Mouse (Mus musculus) heart, embryonic 16.5 days (tissue): ENCODE results near the gene Spindoc. TPM values are rescaled to one million over a fixed set of nuclear protein-coding genes. Genes with fewer than 3 reads are reported as not detected.

ENCODE experiments used
- ATAC-seq: fragments of 200-750 bp; cut with Nextera tagmentation; replicated peaks from 2 replicates; pipeline ENCODE4 v1.8.0; 2017; ENCODE audit warnings: moderate number of reproducible peaks; ENCODE audit not compliant: insufficient read depth, low FRiP score; ENCODE audit errors: extremely low read depth
- H3K27ac ChIP-seq: fragments of 300-500 bp; sonication (generic); 2 replicates; pipeline ENCODE4 v1.5.1; 2014; ENCODE audit warnings: mild to moderate bottlenecking, low read length, control low read depth, moderate library complexity
- H3K27me3 ChIP-seq: fragments of 300-500 bp; sonication (generic); 2 replicates; pipeline ENCODE4 v1.6.1; 2014; ENCODE audit warnings: low read length, mixed read lengths; ENCODE audit not compliant: control insufficient read depth, insufficient read depth
- H3K36me3 ChIP-seq: fragments of 300-500 bp; sonication (generic); 2 replicates; pipeline ENCODE4 v1.6.1; 2014; ENCODE audit not compliant: control insufficient read depth, insufficient read depth
- H3K4me1 ChIP-seq: fragments of 300-500 bp; sonication (generic); 2 replicates; pipeline ENCODE4 v1.6.1; 2014; ENCODE audit warnings: low read length, mixed read lengths; ENCODE audit not compliant: control insufficient read depth, insufficient read depth
- H3K4me2 ChIP-seq: fragments of 300-500 bp; sonication (generic); 2 replicates; pipeline ENCODE4 v1.6.1; 2014; ENCODE audit warnings: low read depth, mild to moderate bottlenecking, control low read depth, low read length
- H3K4me3 ChIP-seq: fragments of 300-500 bp; sonication (generic); 2 replicates; pipeline ENCODE4 v1.5.1; 2014; ENCODE audit warnings: mild to moderate bottlenecking, control low read depth, low read length
- H3K9ac ChIP-seq: fragments of 300-500 bp; sonication (generic); 2 replicates; pipeline ENCODE4 v1.6.1; 2014; ENCODE audit warnings: low read length, control low read depth
- H3K9me3 ChIP-seq: fragments of 300-500 bp; sonication (generic); replicated peaks from 2 replicates; pipeline ENCODE4 v1.6.1; 2016; ENCODE audit warnings: low read length; ENCODE audit not compliant: control insufficient read depth
- WGBS: fragments of 180-500 bp; shearing (Covaris S2); extraction: QIAGEN DNeasy Blood & Tissue Kit; methylation state at CpG from one replicate; pipeline ENCODE4 v1.1.7; 2014; 5-methylcytosine and 5-hydroxymethylcytosine counted together
- microRNA-seq: library from miRNA; unstranded; fragments of <30 nt; microRNA quantifications from one replicate; pipeline ENCODE4, GENCODE M21; 2017
- polyA plus RNA-seq: library from polyadenylated mRNA; unstranded; fragments of >200 nt; fragmentation: Nextera tagmentation; extraction: Ambion mirVana; gene quantifications from 2 replicates; pipeline ENCODE4 v1.2.1, GENCODE M21; 2015

Gene Spindoc
- polyA plus RNA-seq, 1 experiment from 2014 or later: 15.0 TPM

GRCm38 (mm10) chr19:7306968-7307367 is 75.8 kb downstream of the Spindoc start:
- H3K27ac ChIP-seq: no peak overlapping the region
- no peaks in the 10 kb centered on the region for H3K9me3 ChIP-seq
- ATAC-seq: no peak
- no peak overlapping the region for H3K9ac ChIP-seq
- H3K27me3 ChIP-seq: no peaks in the 10 kb centered on the region
- no peak overlapping the region for H3K4me3 ChIP-seq
- 0 out of 2 replicates have a peak, but pooled peaks cover 2% of the 10 kb centered on the region for H3K36me3 ChIP-seq
- WGBS: 42% methylated on average over 3 of the region's 3 CpGs
- H3K4me2 ChIP-seq: no peak overlapping the region
- H3K4me1 ChIP-seq: peaks cover 80% of the 10 kb centered on the region

- Histone ChIP-seq H3K4me1 (peaks cover 71% of the 10 kb centered on the region), H3K27ac (0 out of 2 replicates have a peak overlapping the region, but pooled peaks have one; percentile 1), H3K36me3 (0 out of 2 replicates have a peak, but pooled peaks cover 2% of the 10 kb centered on the region), H3K4me2 (no peak overlapping the region), H3K4me3 (no peak overlapping the region), H3K27me3 (no peaks in the 10 kb centered on the region), H3K9me3 (no peaks in the 10 kb centered on the region), H3K9ac (no peak overlapping the region)
- no peak for ATAC-seq
- WGBS: 42% methylated on average over 9 of the region's 11 CpGs
Observed at GRCm38 (mm10) chr19:7305380-7306310, 77.1 kb downstream of the Spindoc start.

GRCm38 (mm10) chr19:7304801-7305200 is 78.0 kb downstream of the Spindoc start:
- no peak for ATAC-seq
- Histone ChIP-seq H3K9me3 (no peaks in the 10 kb centered on the region), H3K27me3 (no peaks in the 10 kb centered on the region), H3K4me1 (peaks cover 63% of the 10 kb centered on the region), H3K36me3 (0 out of 2 replicates have a peak, but pooled peaks cover 2% of the 10 kb centered on the region), H3K9ac (no peak overlapping the region), H3K27ac (peak overlapping the region; percentile 48), H3K4me2 (no peak overlapping the region), H3K4me3 (no peak overlapping the region)
- WGBS: 58% methylated on average over 2 of the region's 2 CpGs

Small RNAs within 50 kb of the gene (microRNA-seq; reads per million reads assigned to microRNA genes)
- 0.59 reads per million for gene Mir6991

Other genes with a start within 250 kb of the Spindoc start
- gene Otub1, start 176.7 kb downstream of the Spindoc start, polyA plus RNA-seq: 140 and 141 TPM in 2 replicates
- 1,892 and 2,285 TPM in 2 replicates for gene Cox8a, start 165.4 kb downstream of the Spindoc start, polyA plus RNA-seq
- 59.3 and 61.1 TPM in 2 replicates for gene Naa40, start 141.8 kb downstream of the Spindoc start, polyA plus RNA-seq
- gene Rcor2, start 115.7 kb downstream of the Spindoc start, polyA plus RNA-seq: 11.9 and 18.0 TPM in 2 replicates
- 32.4 and 33.0 TPM in 2 replicates for gene Mark2, start 41.1 kb downstream of the Spindoc start, polyA plus RNA-seq
- gene 2700081O15Rik, start 34.6 kb upstream of the Spindoc start, polyA plus RNA-seq: 3.1 and 3.4 TPM in 2 replicates
- 134 and 139 TPM in 2 replicates for gene Rtn3, start 100.3 kb upstream of the Spindoc start, polyA plus RNA-seq
- gene Atl3, start 111.0 kb upstream of the Spindoc start, polyA plus RNA-seq: 9.2 and 10.3 TPM in 2 replicates
- 51.4 and 53.0 TPM in 2 replicates for gene Pla2g16, start 174.5 kb upstream of the Spindoc start, polyA plus RNA-seq
- gene Lgals12, start 224.2 kb upstream of the Spindoc start, polyA plus RNA-seq: 0.20 and 0.21 TPM in 2 replicates
- not detected in 2 replicates for gene Hrasls5, start 229.5 kb upstream of the Spindoc start, polyA plus RNA-seq